Mouse (Mus musculus) urinary bladder, postnatal 4 days (tissue): ENCODE data around the gene Thbd.
A peak's percentile ranks its signal among the peaks of the same experiment; 100 is the strongest.

Source experiments
- DNase-seq, 2 experiments: peaks; one replicate each; pipeline ENCODE4 v3.0.0; 2021 to 2022; ENCODE audit warnings: low spot score in 2 of 2

The Thbd gene

DNA sequence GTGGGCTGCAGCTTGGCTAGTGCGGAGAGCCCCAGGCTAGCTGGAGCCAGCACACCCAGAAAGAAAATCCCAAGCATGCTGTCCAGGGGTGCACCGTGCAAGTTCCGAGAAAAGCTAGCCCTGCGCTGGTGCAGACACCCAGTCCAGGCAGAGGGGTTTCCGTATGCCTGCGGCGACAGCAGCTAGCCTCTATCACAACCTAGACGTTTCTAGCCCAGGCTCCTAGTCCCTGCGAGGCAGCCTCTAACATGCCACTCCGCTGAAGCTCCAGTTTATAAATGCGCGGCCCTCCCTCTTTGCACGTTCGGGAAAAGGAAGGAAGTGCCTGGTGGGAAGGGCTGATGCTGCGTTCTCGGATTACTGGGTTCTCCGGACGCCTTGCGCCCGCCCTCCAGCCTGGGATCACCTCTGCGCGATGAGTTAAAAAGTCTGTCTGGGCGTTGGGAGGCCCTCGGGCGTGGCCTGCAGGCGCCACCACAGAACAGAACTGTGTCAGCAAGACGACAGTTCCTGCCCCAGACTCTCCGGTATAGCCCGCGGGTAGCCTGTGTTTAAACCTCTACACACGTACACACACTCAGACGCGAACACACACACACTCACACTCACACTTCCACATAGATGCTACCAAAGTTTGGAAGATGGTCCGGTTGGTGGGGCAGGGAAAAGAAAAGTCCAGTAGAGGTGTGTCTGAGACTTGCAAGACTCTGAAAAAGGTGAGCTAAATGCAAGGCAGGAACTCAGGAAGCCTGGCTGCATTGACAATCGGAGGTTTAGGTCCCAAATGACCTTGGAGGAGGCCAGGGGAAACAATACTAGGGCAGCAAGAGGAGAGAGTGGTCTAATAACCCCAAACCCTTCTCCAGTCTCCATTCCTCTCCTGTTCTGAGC, at the start of gene Thbd:
TSS of gene Thbd (minus strand) at position 319 of the 891 bp plus-strand sequence.
- peak; percentile 68 to 77 for DNase-seq

DNA sequence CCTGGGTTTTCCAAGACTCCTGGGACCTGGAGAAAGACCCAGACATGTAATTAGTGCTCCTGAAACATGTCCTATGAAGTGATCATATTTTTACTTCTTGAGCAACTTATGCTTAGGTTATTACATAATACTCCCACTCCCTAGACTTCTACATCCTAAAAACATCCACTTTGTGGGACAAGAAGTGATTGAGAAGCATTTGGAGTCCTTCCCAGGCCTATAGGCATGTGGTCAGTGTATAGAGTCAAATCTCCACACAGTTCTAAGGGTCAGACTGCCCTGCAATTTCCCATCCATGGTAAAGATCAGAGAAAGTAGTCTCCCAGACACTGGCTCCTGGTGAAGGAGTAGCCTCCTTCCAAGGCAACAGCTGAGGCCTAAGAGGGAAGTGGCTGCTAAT, 47.4 kb upstream of the Thbd start:
- DNase-seq: no peak

DNA sequence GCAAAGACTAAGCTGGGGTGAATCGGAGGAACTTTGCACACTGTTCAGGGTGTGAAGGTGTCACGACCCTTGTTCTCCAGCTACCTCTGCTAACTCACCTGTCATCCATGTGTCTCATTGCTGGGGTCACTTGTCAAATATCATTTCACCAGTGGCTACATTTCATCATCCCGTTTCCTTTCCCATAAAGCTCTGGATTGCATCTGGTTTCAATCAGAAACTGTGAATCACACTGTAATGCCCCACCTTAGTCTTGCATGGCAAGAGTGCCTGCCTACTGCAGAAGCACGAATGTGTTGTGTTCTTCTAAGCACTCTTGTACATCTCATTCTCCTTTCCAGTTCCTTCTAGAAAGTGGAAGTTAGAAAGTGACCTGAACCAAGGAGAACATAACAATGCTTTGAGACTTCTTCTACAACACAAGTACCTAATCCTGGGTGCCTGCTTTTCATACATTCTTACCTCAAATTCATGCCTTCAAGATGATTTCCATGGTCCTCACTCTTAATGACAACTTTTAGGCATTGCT, 46.1 kb upstream of the Thbd start:
- no peak for DNase-seq

DNA sequence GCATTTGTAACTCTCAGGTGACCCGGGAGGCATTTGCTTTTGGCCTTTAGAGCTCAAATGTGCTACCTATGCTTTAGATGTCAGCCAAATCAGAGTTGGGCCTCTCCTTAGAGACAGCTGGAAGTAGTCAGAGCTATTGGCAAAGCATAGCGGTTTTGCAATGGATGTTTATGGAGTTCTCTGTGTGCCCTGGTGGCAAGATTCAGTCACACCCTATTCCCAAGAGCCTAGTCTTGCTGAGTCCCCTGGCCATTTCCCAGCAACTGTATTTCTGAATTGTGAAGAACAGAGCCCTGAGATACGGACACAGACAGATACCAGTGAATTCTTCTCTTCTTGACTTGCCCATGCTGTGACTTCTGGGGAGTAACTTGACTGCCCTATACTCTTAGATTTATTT, 45.1 kb upstream of the Thbd start:
- no peak for DNase-seq

DNA sequence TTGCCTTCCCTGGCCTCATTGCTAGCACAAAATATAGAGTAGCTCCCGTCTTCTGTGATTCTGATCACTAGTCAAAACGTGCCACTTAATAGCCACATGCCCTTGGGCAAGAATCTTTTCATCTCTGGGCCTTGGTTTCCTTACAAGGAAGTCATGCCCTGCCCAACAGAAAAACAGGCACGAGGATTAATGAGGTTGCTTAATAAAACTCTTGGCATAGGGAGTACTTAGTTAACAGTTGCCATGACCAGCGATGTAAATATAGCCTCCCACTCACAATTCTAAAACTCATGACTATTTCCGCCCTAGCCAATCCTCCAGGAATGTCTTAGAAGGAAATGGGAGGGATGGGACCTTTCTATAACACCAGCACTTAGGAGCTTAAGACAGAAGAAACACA, 43.5 kb upstream of the Thbd start:
- no peak for DNase-seq

DNA sequence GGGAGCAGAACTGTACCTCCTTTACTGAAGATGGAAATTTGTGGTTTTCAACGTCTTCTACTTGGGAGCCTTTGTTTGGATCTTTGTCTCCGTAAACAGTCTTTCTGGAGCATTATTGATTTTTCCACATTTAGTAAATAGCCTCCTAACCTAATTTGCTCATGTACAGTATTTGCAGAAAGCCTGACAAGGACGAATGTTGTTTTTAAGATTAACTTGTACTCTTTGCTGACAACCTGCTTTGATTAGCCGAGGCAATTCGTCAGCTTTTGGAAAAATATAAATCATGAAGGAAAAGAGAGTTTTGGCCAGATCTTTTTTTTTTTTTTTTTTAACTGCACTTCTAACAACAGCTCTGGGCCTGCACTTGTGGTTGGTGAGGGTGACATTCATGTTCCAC, 42.6 kb upstream of the Thbd start:
- DNase-seq: no peak

DNA sequence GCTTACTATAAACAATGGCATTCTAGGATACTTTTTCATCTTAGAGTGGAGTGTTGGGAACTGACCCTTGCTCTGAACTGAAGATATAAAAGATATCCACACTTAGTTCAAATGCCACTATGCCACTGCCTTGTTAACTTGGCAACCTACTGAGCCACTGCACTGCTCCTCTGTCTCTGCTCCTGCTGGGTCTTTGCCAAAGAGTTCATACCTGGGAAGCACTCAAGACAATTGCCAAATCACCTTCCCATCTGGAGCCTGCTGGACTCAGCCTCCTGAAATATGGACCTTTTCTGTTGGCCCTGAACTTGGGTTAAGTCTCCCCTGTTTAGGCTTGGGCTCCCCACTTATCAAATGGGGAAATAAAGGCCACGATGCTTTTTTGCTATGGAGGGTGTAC, 41.7 kb upstream of the Thbd start:
- DNase-seq: no peak

DNA sequence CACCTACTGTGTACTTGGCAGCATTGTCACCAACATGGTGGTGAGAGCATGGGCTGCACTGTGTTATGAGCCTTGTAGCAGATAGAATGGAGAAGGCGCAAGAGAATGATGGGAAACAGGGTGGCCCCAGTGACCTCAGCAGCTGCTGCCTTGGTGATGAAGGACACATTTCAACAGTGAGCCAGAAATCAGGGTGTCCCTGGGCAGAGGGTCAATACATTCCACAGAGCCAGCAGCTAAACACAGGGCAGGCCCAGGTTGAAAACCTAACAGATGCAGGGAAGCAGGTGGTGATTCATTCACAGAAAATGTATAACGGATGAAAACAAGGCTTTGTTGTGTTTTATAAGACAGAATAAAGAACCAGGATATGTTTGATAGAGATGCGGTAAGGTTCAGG, 38.5 kb upstream of the Thbd start:
- DNase-seq: no peak

DNA sequence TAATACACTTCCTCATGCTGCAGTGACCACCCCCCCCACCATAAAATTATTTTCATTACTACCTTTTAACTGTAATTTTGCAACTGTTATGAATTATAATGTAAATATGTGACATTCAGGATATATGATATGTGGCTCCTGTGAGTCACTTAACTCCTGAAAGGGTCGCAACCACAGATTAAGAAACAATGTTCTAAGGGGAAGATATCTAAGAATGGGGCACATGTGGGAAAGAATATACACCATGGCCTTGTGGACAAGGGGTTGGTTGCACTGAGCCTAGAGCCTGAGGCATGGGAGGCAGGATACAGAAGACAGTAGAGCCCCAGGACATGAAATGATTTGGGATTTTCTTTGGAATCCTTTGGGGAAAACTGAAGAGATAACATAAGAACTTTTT, 37.6 kb upstream of the Thbd start:
- DNase-seq: no peak

DNA sequence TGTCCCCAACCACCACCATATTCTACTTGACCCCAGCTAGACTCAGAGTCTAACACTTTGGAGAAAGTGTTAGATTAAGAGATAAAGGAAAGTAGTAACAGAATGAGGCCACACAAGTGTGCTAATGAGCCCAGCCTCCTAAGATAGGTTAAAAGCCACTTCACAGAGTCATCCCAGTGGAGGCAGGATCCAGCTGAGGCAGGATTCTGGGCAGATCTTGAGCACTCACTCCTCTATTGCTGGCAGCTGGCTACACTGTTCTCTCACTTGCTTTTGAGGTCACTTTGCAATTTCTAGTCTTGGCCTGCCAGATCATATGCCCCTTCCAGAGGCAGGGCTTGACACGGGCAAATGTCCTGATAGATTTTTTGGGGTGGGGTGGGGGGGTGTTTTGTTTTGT, 36.5 kb upstream of the Thbd start:
- DNase-seq: no peak

DNA sequence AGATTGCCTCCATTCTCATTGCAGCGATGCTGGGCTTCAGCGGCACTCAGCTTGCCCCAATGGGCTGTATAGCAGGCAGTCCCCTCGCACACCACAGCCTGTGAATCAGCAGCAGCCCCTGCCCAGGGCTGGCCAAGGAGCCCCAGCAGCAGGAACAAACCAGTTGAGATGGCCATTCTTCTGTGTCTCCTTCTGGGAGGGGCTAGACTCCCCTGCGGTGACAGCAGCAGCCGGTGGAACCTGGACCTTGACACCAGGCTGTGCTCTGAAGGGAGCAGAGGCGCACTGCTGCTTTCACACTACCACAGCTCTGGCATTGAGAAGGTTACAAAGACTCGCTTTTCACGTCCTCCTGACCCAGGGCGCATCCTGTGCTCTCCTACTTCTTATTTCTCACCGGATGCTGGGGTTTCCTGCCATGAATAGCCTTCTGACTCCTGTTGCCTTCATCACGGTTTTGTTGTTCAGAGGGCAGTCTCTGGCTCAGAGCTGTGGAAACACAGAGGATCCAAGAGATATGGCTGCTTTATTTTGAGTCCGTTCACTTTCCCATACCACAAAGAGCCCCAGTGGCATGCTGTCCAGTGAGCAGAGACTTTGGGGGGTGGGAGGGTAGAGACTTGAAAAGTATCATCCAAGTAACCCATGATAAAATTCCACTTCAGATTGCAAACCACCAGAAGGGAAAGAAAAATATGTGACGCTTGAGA, 35.4 kb upstream of the Thbd start, which contains the start of gene Cd93:
TSS of gene Cd93 (minus strand) at position 315 of the 710 bp plus-strand sequence.
- DNase-seq: no peak

DNA sequence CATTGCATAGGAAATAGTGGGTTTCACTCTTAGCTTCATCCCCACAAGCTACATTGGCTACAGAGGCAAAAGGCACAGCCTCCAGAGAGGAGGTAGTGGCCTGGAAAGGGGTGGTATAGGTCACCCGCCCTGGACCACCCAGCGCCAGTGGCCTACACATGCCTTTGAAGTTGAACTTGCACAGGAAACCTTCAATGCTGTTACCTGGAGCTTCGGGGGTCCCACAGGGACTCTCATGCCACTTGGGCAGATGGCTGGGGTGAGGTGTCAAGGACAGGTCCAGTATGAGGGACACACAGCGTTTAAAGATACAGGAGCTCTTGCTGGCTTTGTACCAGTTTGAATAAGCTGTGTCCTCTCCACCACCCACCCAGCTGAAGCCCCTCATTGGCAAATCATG, 34.7 kb upstream of the Thbd start:
- no peak for DNase-seq

DNA sequence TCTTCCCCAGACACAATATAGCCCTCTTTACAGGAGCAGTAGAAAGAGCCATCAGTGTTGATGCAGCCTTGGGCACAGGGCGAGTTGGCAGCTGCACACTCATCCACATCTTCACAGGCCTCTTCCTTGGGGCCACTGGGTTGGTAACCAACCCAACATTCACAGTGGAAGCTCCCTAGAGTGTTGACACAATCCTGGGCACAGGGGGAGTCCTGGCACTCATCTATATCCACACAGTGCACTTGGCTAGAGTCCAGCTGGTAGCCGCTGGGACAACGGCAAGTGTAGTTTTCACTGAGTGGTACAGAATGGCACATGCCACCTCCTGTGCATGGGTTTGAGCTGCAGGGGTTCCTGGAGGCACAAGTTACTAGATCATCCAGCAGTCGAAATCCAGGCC, 34.2 kb upstream of the Thbd start:
- DNase-seq: no peak

DNA sequence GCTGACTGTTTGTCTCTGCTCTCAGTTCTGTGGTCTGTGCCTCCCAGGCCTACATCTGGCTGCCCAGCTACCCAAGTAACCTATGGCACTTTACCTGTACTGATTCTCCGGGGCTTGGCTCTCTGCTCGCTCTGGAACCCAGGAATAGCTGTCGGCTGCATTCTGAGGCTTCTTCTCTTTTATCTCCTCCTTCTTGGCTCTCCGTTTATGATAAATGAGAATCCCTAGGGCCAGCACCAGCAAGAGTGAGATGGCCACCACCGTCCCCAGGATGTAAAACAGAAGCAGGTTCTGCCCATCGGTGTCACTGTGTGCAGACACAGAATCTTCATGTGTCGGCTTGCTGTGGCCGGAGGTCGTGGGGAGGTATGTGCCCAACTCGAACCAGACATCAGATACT, 33.4 kb upstream of the Thbd start:
- DNase-seq: no peak

DNA sequence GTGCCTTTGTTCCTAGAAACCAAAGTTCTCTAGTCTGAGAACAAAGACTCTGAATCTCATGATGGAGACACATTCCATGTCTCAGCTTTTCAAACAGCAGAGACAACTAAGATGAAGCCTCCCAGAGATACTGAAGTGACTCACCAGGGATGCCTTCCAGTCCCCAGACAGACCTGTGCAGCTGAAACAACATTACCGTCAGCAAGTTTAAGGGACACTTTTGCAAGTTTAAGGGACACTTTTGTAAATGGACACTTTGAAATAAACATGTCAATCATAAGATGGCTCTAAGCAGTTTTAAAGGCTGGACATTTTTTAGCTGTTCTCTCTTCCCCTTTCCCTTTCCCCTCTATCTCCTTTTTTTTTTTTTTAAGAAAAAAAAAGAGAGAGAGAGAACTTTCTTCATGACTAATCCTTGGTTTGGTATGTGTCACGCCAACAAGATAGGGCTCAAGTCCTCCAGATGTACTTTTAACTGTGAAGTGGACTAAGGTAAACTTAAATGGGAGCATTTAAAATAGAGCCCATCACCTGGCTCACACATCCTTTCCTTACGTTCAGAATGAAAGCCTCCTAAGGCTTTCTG, 31.8 kb upstream of the Thbd start:
- no peak for DNase-seq

DNA sequence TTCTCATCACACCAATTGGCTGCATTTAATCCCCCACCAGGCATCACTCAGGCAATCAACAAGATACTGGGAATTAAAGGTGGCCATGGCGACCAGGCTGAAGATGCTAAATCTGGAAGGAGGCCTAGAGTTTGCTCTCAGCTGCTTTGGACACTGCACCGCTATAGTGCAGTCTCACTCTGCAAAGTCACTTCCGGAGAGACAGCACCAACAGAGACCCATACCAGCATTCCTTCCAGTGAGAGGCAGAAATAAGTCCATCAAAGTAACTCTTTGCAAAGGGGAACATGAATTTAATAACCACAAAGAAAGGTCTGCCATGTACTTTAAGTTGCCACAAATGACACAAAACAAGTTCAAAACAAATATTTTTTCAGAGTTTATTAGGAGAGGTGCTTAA, 28.3 kb upstream of the Thbd start:
- no peak for DNase-seq

DNA sequence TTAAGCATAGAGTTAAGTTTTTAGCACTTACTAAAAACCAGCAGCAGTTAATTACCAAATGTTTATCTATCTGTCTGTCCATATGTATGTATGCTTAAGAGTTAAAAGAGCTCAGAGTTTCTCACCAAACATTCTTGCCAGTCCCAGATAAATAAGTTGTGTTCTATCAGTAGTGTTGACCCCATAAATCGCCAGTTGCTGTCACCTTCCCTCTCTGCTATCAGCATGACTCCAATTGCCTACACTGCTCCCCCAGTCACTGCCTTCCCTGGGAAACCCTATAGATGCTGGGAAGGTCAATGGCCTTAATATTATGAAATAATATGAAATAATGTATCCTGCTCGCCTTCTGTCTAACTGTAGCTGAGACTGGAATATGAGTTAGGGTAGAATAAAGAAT, 24.4 kb upstream of the Thbd start:
- DNase-seq: no peak

DNA sequence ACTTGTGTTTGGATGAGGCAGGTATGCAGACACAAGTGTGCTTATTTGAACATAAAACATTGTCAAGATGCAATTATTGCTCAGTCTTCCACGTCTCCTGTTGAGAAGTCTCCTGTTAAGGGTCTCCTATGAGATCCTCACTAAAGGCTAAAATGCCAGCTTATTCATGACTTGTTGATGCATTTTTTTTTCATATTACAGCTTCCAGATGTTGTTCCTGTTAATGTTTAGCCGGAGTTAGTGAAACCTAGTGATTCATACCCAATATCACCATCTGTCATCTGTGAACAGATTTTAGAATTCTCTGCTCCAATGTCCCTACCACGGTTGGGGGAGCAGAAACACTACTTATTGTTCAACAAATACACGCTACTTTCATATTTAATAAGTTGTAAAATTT, 23.0 kb upstream of the Thbd start:
- DNase-seq: no peak

DNA sequence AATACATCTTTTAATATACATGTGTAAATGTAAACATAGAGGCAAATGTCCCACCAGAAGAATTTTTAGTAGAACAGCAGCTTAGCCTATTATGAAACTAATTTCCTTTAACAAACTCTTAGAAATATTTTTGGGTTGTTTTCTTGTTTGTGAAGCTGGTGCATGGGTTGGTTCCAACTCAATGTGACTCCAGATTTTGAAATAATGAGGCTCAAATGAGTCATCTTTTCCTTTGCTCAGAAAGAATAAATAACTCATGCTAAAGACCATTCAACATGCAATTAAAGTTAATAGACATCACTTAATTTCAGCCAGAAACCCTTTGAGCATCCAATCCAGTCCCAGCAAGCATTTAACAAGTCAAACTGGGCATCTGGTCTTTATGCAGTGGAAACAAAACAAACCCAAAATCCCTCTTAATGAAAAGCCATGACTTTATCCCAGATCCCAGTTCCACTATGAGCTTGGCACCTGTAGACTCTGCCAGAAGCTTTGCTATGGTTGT, 21.1 kb upstream of the Thbd start:
- DNase-seq: no peak

DNA sequence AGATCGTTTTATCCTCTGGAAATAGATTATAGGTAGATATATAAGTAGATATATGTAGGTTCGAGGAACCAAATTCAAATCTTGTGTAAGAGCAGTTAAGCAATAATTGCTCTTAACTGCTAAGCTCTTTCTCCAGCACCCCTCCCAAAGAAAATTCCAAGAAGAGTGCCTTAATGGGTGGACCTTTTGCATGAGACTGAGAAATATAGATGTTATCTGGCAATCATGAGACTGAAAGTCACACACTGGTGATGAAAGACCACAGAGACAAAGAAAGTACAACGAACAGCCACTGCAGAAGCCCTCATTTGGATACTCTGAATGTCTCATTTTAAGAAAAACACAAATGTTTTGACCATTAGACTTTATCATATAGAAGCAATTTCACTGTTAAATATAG, 20.5 kb upstream of the Thbd start:
- no peak for DNase-seq

DNA sequence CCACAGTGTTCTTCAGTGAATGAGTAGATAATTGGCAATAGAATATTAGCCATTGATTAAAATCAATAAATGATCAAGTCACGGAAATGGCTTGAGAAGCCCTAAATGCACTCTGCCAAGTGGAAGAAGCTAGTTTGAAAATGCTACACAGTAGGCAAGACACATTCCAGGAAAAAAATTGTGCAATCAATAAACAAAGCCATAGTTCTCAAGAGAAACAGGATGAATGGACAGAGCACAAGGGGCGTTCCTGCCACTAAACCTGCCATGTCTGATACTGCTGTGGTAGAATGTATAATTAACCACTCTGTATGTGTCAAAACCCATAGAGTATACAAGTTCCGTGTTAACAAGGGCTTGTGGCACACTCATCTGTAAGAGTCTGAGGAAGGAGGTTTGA, 19.6 kb upstream of the Thbd start:
- DNase-seq: no peak

DNA sequence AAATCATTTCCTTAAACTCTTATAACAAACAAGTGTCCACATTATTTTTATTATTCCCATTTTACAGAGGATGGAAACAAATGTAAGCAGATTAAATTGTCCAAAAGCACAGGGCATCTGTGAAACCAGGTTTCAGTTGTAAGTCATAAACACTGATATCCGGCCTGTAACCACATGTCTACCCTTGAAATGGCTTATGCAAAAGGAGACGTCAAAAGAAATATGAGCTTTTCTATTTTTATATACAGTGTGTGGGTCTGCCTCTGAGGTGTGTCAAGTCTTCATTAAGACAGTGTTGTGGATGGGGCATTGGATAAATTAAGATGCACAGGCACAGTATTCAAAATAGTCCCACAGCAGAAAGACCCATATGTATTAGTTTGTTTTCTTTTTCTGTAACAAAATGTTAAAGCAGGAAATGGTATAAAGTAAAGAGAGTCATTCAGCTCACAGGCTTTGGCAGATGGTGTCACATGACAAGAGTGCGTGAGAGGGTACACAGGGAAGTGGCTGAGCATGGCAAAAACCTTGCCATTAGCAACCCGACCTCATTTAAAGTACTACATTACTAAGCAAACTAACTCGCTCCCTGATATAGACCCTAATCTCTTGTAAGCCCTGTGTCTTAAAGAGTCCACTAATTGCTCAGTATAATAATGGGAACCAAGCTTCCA, 17.9 kb upstream of the Thbd start:
- no peak for DNase-seq
